Mouse (Mus musculus) kidney, postnatal 0 days (tissue): ENCODE data around the gene Slc37a4. TPM values are rescaled to one million over a fixed set of nuclear protein-coding genes. Genes with fewer than 3 reads are reported as not detected.
"Not testable (repeated sequence)": the region's sequence is repeated elsewhere in the genome, so short reads cannot be mapped to it uniquely, and the experiment has no call there.

Experiments
- ATAC-seq: fragments of 200-750 bp; cut with Nextera tagmentation; replicated peaks from 2 replicates; pipeline ENCODE4 v1.8.0; 2017; ENCODE audit warnings: low read depth, moderate number of reproducible peaks, moderate TSS enrichment, moderate library complexity; ENCODE audit not compliant: low FRiP score
- DNase-seq: peaks from one replicate; pipeline ENCODE4 v3.0.0-alpha.2; 2016; ENCODE audit warnings: low spot score
- H3K27ac ChIP-seq: fragments of 300-500 bp; sonication (generic); 2 replicates; pipeline ENCODE4 v1.5.1; 2014; ENCODE audit warnings: mild to moderate bottlenecking
- H3K27me3 ChIP-seq: fragments of 300-500 bp; sonication (generic); 2 replicates; pipeline ENCODE4 v1.6.1; 2014; ENCODE audit warnings: low read length, mixed read lengths; ENCODE audit not compliant: insufficient read depth
- H3K36me3 ChIP-seq: fragments of 300-500 bp; sonication (generic); 2 replicates; pipeline ENCODE4 v1.6.1; 2014; ENCODE audit warnings: low read length, mixed read lengths; ENCODE audit not compliant: insufficient read depth
- H3K4me1 ChIP-seq: fragments of 300-500 bp; sonication (generic); replicated peaks from 2 replicates; pipeline ENCODE4 v1.6.1; 2014; ENCODE audit warnings: antibody characterized with exemption, low read length, mixed read lengths; ENCODE audit not compliant: insufficient read depth
- H3K4me2 ChIP-seq: fragments of 300-500 bp; sonication (generic); 2 replicates; pipeline ENCODE4 v1.6.1; 2014; ENCODE audit warnings: mild to moderate bottlenecking, low read length, moderate library complexity, mixed read lengths
- H3K4me3 ChIP-seq: fragments of 300-500 bp; sonication (generic); replicated peaks from 2 replicates; pipeline ENCODE4 v1.5.1; 2014; ENCODE audit warnings: low read depth, low read length
- H3K9ac ChIP-seq: fragments of 300-500 bp; sonication (generic); 2 replicates; pipeline ENCODE4 v1.6.1; 2014; ENCODE audit warnings: low read depth, low read length
- H3K9me3 ChIP-seq: fragments of 300-500 bp; sonication (generic); replicated peaks from 2 replicates; pipeline ENCODE4 v1.6.1; 2016; ENCODE audit warnings: low read length, inconsistent platforms, mixed read lengths
- CTCF ChIP-seq: IDR thresholded peaks from 2 replicates; pipeline ENCODE4 v1.5.1; 2016; ENCODE audit warnings: antibody characterized with exemption, low read depth, mild to moderate bottlenecking, moderate library complexity
- WGBS: fragments of 180-500 bp; shearing (Covaris S2); extraction: QIAGEN DNeasy Blood & Tissue Kit; methylation state at CpG from one replicate; pipeline ENCODE4 v1.1.7; 2014; 5-methylcytosine and 5-hydroxymethylcytosine counted together
- microRNA-seq: library from miRNA; unstranded; fragments of <30 nt; microRNA quantifications from one replicate; pipeline ENCODE4, GENCODE M21; 2016
- polyA plus RNA-seq: library from polyadenylated mRNA; unstranded; fragments of >200 nt; fragmentation: Nextera tagmentation; extraction: Ambion mirVana; gene quantifications from 2 replicates; pipeline ENCODE4 v1.2.1, GENCODE M21; 2015

Gene Slc37a4
- polyA plus RNA-seq, 1 experiment from 2014 or later = 88.7 TPM

DNA sequence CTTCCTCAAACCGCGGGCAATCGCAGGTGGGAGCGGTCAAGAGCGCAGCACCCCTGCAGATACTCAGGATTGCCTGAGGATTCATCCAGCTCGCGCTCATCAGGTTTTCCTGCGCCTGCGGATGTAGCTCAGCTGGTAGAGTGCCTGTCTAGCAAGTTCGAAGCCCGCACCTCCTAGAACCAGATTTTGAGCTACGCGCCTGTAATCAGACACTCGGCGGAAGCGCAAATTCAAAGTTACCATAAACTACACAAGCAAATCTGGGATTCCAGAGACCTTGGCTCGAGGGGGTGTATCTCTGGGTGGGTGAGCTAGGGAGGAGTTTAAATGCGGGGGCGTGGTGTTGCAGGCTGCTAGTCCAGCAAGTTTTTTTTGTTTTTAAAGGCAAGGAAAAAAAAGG is 44.3 kb downstream of the Slc37a4 start, which contains the start of gene Foxr1:
Foxr1 (minus strand) TSS at position 176 of the 400 bp plus-strand sequence.
- ATAC-seq (no peak), DNase-seq (no peak)
- H3K4me1 ChIP-seq = no peaks in the 10 kb centered on the region
- H3K9me3 ChIP-seq = no peaks in the 10 kb centered on the region
- no peak within 1 kb of the TSS for H3K9ac ChIP-seq
- no peak within 1 kb of the TSS for H3K4me2 ChIP-seq
- no peak for TF ChIP-seq CTCF
- no peak within 1 kb of the TSS for H3K4me3 ChIP-seq
- H3K27ac ChIP-seq = no peak within 1 kb of the TSS
- WGBS = 78% methylated on average over 19 of the region's 19 CpGs
- H3K27me3 ChIP-seq = no peaks in the 10 kb centered on the region
- no peaks in the 10 kb centered on the region for H3K36me3 ChIP-seq

DNA sequence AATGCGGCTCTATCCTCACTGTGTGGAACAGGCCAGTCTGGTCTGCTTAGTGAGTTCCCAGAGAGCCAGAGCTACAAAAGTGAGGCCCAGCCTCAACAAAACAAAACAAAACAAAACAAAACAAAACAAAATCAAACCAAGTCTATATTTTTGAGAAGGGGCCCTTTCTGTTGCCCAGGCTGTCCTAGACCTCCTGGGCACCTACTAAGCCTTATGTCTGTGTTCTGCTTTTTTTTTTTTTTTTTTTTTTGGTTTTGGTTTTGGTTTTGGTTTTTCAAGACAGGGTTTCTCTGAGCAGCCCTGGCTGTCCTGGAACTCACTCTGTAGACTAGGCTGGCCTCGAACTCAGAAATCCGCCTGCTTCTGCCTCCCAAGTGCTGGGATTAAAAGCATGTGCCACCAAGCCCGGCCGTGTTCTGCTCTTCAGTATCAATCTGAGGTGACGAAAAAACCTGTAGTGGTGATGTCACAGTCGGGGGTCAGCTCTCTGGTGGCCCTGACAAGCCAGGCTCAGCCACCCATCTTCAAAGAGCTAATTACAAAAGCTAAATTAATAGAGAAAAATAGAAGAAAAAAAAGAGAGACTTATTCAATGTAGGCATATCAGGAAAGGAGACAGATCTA is 47.9 kb downstream of the Slc37a4 start:
- not testable (repeated sequence) for H3K36me3 ChIP-seq, H3K4me3 ChIP-seq, H3K9ac ChIP-seq, H3K27ac ChIP-seq, H3K4me2 ChIP-seq, H3K9me3 ChIP-seq, H3K27me3 ChIP-seq, DNase-seq, H3K4me1 ChIP-seq, ATAC-seq
- 80% methylated on average over 7 of the region's 7 CpGs for WGBS

DNA sequence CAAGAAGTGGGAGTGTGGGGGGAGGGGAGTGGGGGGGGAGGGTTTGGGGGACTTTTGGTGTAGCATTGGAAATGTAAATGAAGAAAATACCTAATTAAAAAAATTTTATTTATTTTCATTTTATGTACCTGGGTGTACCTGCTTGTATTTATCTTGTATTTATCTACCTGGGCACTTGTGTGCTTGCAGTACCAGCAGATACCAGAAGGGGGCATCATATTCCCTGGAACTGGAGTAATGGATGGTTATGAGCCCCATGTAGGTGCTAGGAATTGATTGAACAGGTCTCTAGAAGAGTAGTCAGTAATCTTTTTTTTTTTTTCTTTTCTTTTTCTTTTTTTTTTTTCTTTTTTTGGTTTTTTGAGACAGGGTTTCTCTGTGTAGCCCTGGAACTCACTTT is 53.7 kb downstream of the Slc37a4 start:
- peak; percentile 42; the same call in 1 of the 2 replicates for TF ChIP-seq CTCF
- H3K4me2 ChIP-seq = no peak overlapping the region
- H3K27ac ChIP-seq = no peak overlapping the region
- H3K9me3 ChIP-seq = no peaks in the 10 kb centered on the region
- no peak for DNase-seq
- H3K9ac ChIP-seq = no peak overlapping the region
- no peaks in the 10 kb centered on the region for H3K27me3 ChIP-seq
- no peaks in the 10 kb centered on the region for H3K36me3 ChIP-seq
- no peak for ATAC-seq
- H3K4me3 ChIP-seq = no peak overlapping the region
- H3K4me1 ChIP-seq = no peaks in the 10 kb centered on the region

Small RNA genes lying within 50 kb of the gene (microRNA-seq; reads per million reads assigned to microRNA genes)
- gene Mir7085 = 1.4 reads per million

Other genes with a start within 250 kb of the Slc37a4 start
- 9.9 and 10.4 TPM in 2 replicates for gene Cbl, start 162.8 kb upstream of the Slc37a4 start, polyA plus RNA-seq
- gene Ccdc153, start 156.2 kb upstream of the Slc37a4 start, polyA plus RNA-seq = not detected in 2 replicates
- gene Pdzd3, start 145.4 kb upstream of the Slc37a4 start, polyA plus RNA-seq = 16.0 and 16.7 TPM in 2 replicates
- 6.8 and 7.2 TPM in 2 replicates for gene Nlrx1, start 128.3 kb upstream of the Slc37a4 start, polyA plus RNA-seq
- gene Abcg4, start 108.2 kb upstream of the Slc37a4 start, polyA plus RNA-seq = 1.0 and 1.6 TPM in 2 replicates
- 14.9 and 18.5 TPM in 2 replicates for gene Hinfp, start 91.2 kb upstream of the Slc37a4 start, polyA plus RNA-seq
- gene C2cd2l, start 76.6 kb upstream of the Slc37a4 start, polyA plus RNA-seq = 11.6 and 13.0 TPM in 2 replicates
- gene Dpagt1, start 70.8 kb upstream of the Slc37a4 start, polyA plus RNA-seq = 32.2 and 33.6 TPM in 2 replicates
- gene H2afx, start 62.2 kb upstream of the Slc37a4 start, polyA plus RNA-seq = 186 and 205 TPM in 2 replicates
- 88.2 and 95.8 TPM in 2 replicates for gene Hmbs, start 52.6 kb upstream of the Slc37a4 start, polyA plus RNA-seq
- gene Vps11, start 35.2 kb upstream of the Slc37a4 start, polyA plus RNA-seq = 30.3 and 31.1 TPM in 2 replicates
- 22.1 and 25.8 TPM in 2 replicates for gene Hyou1, start 17.4 kb upstream of the Slc37a4 start, polyA plus RNA-seq
- 2,620 and 2,934 TPM in 2 replicates for gene Rps25, start 10.3 kb downstream of the Slc37a4 start, polyA plus RNA-seq
- 130 and 135 TPM in 2 replicates for gene Trappc4, start 10.7 kb downstream of the Slc37a4 start, polyA plus RNA-seq
- 25.5 and 29.2 TPM in 2 replicates for gene Ccdc84, start 21.7 kb downstream of the Slc37a4 start, polyA plus RNA-seq
- gene Foxr1, start 44.3 kb downstream of the Slc37a4 start, polyA plus RNA-seq = not detected in 2 replicates
- 19.9 and 27.8 TPM in 2 replicates for gene Upk2, start 58.1 kb downstream of the Slc37a4 start, polyA plus RNA-seq
- gene Bcl9l, start 86.0 kb downstream of the Slc37a4 start, polyA plus RNA-seq = 8.7 and 9.1 TPM in 2 replicates
- gene Cxcr5, start 165.0 kb downstream of the Slc37a4 start, polyA plus RNA-seq = 0.05 TPM in 1 of 2 replicates, not detected in the other
- gene Ddx6, start 208.0 kb downstream of the Slc37a4 start, polyA plus RNA-seq = 13.8 and 14.9 TPM in 2 replicates